Mouse (Mus musculus) frontal cortex, postnatal 25 days (tissue): ENCODE results near the gene Olfr1253.

Experiments
- DNase-seq, 2 experiments: peaks; one replicate each; pipeline ENCODE4 v3.0.0; 2022; ENCODE audit warnings: low spot score in 2 of 2

Olfr1253 gene

GRCm38 (mm10) chr2:89756990-89757389, at the start of gene Olfr1253:
Gene Olfr1253 (minus strand): TSS chr2:89757090.
- no peak for DNase-seq

DNA sequence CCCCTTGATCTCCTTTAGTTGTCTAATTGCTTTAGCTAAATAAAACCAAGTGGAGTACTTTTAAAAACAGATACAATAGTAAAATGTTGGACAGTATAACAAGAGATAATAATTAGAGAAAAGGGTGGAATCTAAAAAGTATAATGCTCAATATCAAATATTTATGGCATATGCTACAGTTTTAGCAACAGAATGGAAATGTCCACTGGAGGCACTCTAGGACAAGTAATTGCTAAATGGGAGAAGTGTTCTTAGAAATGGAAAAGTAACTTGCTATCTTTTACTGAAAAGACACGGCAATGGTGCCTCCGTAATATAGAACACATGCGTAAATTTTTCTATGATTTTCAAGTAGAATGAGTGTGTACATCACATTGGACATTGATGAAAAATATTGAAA, 42.7 kb upstream of the Olfr1253 start:
- DNase-seq, result no peak

DNA sequence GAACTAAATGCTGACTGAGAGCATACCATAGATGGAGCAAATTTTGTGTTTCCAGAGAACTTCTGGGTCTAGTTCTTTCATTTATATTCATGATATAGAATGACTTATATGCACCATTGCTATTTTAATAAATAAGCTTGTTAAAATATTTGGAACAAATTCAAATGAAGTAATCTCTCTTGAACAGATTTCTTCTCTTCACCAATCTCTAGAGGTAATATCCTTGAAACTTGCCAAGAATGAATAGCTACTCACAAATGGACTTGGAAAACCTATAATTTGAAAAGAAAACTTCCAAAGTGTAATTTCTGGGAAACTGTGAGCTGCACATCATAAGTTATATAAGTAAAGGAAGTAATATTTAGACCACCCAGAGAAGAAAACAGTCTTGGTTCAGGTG, 36.6 kb upstream of the Olfr1253 start, which contains the start of gene Olfr1254:
TSS of gene Olfr1254 (minus strand) at position 101 of the 400 bp plus-strand sequence.
- DNase-seq, result no peak

GRCm38 (mm10) chr2:89724912-89725311, 32.0 kb downstream of the Olfr1253 start, which contains the start of gene Olfr1252:
Gene Olfr1252 (minus strand): TSS chr2:89725012.
- no peak for DNase-seq
